Mouse (Mus musculus): ENCODE data around the gene Capn2.

DNA sequence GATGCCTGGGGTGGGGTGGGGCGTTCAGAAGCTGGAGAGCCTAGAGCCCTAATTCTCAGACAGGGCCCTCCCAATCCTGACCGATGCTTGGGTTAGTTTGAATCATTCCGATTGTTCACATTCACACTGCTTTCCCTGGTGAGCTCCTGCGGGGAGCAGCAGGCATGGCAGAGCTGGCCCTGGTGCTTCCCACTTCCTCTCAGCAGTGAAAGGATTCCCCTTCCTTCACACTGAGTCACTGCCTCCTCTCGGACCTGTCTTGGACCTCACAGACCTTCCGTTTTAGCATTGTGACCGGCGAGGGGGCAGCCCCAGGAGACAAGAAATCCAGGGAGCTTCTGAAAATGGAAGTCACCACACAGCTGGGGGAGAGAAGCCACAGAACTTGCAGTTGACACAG lies 5.6 kb downstream of the Capn2 start:
- TF ChIP-seq TCF12 (IDR thresholded peaks at IDR 0.05; ENCODE audit: low read depth, low read length) (no peak), CTCF (IDR thresholded peaks at IDR 0.05 in 2 of 3, conservative IDR thresholded peaks at IDR 0.05 in 1 of 3; ENCODE audit: control insufficient read depth in 1 of 3, insufficient read depth in 1 of 3, low read depth in 2 of 3, low read length in 3 of 3, poor library complexity in 1 of 3, severe bottlenecking in 1 of 3) (no peak), SMC3 (IDR thresholded peaks at IDR 0.05; ENCODE audit: low read depth, low read length) (no peak), MAX (IDR thresholded peaks at IDR 0.05; ENCODE audit: low read length) (no peak), CHD2 (IDR thresholded peaks at IDR 0.05; ENCODE audit: low read length) (no peak), USF1 (IDR thresholded peaks at IDR 0.05; ENCODE audit: low read depth, low read length) (no peak), UBTF (IDR thresholded peaks at IDR 0.05; ENCODE audit: borderline replicate concordance, insufficient read depth, low read depth, low read length) (no peak)

All from MEL (cell line).